Mouse (Mus musculus) hindbrain, embryonic 11.5 days (tissue): ENCODE measurements around the gene Pcsk6. TPM values are rescaled to one million over a fixed set of nuclear protein-coding genes. Genes with fewer than 3 reads are reported as not detected.

Source experiments
- ATAC-seq: fragments of 200-750 bp; cut with Nextera tagmentation; 2 replicates; pipeline ENCODE4 v1.8.0; 2017; ENCODE audit warnings: mild to moderate bottlenecking, moderate TSS enrichment, moderate library complexity; ENCODE audit not compliant: low FRiP score
- DNase-seq: peaks from one replicate; pipeline ENCODE4 v3.0.0-alpha.2; 2015; ENCODE audit warnings: low spot score
- H3K27ac ChIP-seq: fragments of 300-500 bp; sonication (generic); 2 replicates; pipeline ENCODE4 v1.5.1; 2014; ENCODE audit warnings: mild to moderate bottlenecking, low read depth, low read length
- H3K27me3 ChIP-seq: fragments of 300-500 bp; sonication (generic); 2 replicates; pipeline ENCODE4 v1.6.1; 2014; ENCODE audit warnings: mild to moderate bottlenecking, low read length, moderate library complexity, mixed read lengths; ENCODE audit not compliant: control insufficient read depth, insufficient read depth
- H3K36me3 ChIP-seq: fragments of 300-500 bp; sonication (generic); 2 replicates; pipeline ENCODE4 v1.6.1; 2014; ENCODE audit warnings: mild to moderate bottlenecking, low read length, moderate library complexity, mixed read lengths; ENCODE audit not compliant: control insufficient read depth, insufficient read depth
- H3K4me1 ChIP-seq: fragments of 300-500 bp; sonication (generic); replicated peaks from 2 replicates; pipeline ENCODE4 v1.6.1; 2014; ENCODE audit warnings: low read length, mixed read lengths; ENCODE audit not compliant: control insufficient read depth, insufficient read depth
- H3K4me2 ChIP-seq: fragments of 300-500 bp; sonication (generic); replicated peaks from 2 replicates; pipeline ENCODE4 v1.6.1; 2014; ENCODE audit warnings: mild to moderate bottlenecking, low read depth, low read length
- H3K4me3 ChIP-seq: fragments of 300-500 bp; sonication (generic); 2 replicates; pipeline ENCODE4 v1.5.1; 2014; ENCODE audit warnings: low read depth, low read length
- H3K9ac ChIP-seq: fragments of 300-500 bp; sonication (generic); 2 replicates; pipeline ENCODE4 v1.6.1; 2014; ENCODE audit warnings: low read depth, low read length
- H3K9me3 ChIP-seq: fragments of 300-500 bp; sonication (generic); 2 replicates; pipeline ENCODE4 v1.6.1; 2016; ENCODE audit warnings: low read length; ENCODE audit not compliant: control insufficient read depth
- WGBS: fragments of 180-500 bp; shearing (Covaris S2); extraction: QIAGEN DNeasy Blood & Tissue Kit; methylation state at CpG from one replicate; pipeline ENCODE4 v1.1.7; 2014; 5-methylcytosine and 5-hydroxymethylcytosine counted together
- polyA plus RNA-seq: library from polyadenylated mRNA; unstranded; fragments of >200 nt; fragmentation: Nextera tagmentation; extraction: Ambion mirVana; gene quantifications from 2 replicates; pipeline ENCODE4 v1.2.1, GENCODE M21; 2014

Pcsk6 gene
- polyA plus RNA-seq, 1 experiment from 2014 or later = 2.4 TPM

- ATAC-seq = no peak
These were observed 178.7 kb downstream of the Pcsk6 start for GRCm38 (mm10) chr7:66040026-66040814.

GRCm38 (mm10) chr7:66043552-66044459, 182.3 kb downstream of the Pcsk6 start, which contains the start of gene Gm45213:
Gene Gm45213, plus strand, starts transcription at chr7:66043602.
- DNase-seq (no peak), ATAC-seq (no peak)
- no peak within 1 kb of the TSS for H3K9ac ChIP-seq
- no peak within 1 kb of the TSS for H3K4me3 ChIP-seq
- 74% methylated on average over 10 of the region's 10 CpGs for WGBS
- no peak within 1 kb of the TSS for H3K4me2 ChIP-seq
- H3K9me3 ChIP-seq = no peaks in the 10 kb centered on the region
- H3K36me3 ChIP-seq = no peaks in the 10 kb centered on the region
- H3K4me1 ChIP-seq = 0 out of 2 replicates have a peak, but pooled peaks cover 2% of the 10 kb centered on the region
- 0 out of 2 replicates have a peak, but pooled peaks cover 2% of the 10 kb centered on the region for H3K27me3 ChIP-seq
- no peak within 1 kb of the TSS for H3K27ac ChIP-seq

More at GRCm38 (mm10) chr7:66040026-66040814, 178.7 kb downstream of the Pcsk6 start:
- H3K27ac ChIP-seq = no peak overlapping the region
- 0 out of 2 replicates have a peak, but pooled peaks cover 2% of the 10 kb centered on the region for H3K27me3 ChIP-seq
- H3K4me2 ChIP-seq = no peak overlapping the region
- 83% methylated on average over 18 of the region's 18 CpGs for WGBS
- no peak overlapping the region for H3K9ac ChIP-seq
- DNase-seq = no peak
- no peaks in the 10 kb centered on the region for H3K9me3 ChIP-seq
- H3K36me3 ChIP-seq = no peaks in the 10 kb centered on the region
- 0 out of 2 replicates have a peak, but pooled peaks cover 2% of the 10 kb centered on the region for H3K4me1 ChIP-seq
- no peak overlapping the region for H3K4me3 ChIP-seq

GRCm38 (mm10) chr7:66044617-66045016, 183.1 kb downstream of the Pcsk6 start:
- DNase-seq (no peak), ATAC-seq (peak; percentile 55; the same call in 1 of the 2 replicates)
- H3K4me2 ChIP-seq = no peak overlapping the region
- H3K27ac ChIP-seq = no peak overlapping the region
- no peak overlapping the region for H3K4me3 ChIP-seq
- H3K9ac ChIP-seq = no peak overlapping the region
- 0 out of 2 replicates have a peak, but pooled peaks cover 2% of the 10 kb centered on the region for H3K27me3 ChIP-seq
- no peaks in the 10 kb centered on the region for H3K36me3 ChIP-seq
- H3K9me3 ChIP-seq = no peaks in the 10 kb centered on the region
- 0 out of 2 replicates have a peak, but pooled peaks cover 2% of the 10 kb centered on the region for H3K4me1 ChIP-seq
- WGBS = 35% methylated on average over 9 of the region's 9 CpGs

GRCm38 (mm10) chr7:66046921-66047918, 185.7 kb downstream of the Pcsk6 start:
- Histone ChIP-seq H3K4me2 (no peak overlapping the region), H3K9me3 (no peaks in the 10 kb centered on the region), H3K27me3 (0 out of 2 replicates have a peak, but pooled peaks cover 2% of the 10 kb centered on the region), H3K27ac (no peak overlapping the region), H3K4me3 (no peak overlapping the region), H3K4me1 (0 out of 2 replicates have a peak, but pooled peaks cover 2% of the 10 kb centered on the region), H3K36me3 (no peaks in the 10 kb centered on the region), H3K9ac (no peak overlapping the region)
- DNase-seq (no peak), ATAC-seq (no peak)
- 51% methylated on average over 17 of the region's 17 CpGs for WGBS

GRCm38 (mm10) chr7:66047975-66048374, 186.4 kb downstream of the Pcsk6 start:
- H3K27ac ChIP-seq = no peak overlapping the region
- DNase-seq (no peak), ATAC-seq (no peak)
- no peak overlapping the region for H3K4me3 ChIP-seq
- H3K9me3 ChIP-seq = no peaks in the 10 kb centered on the region; the same call in 1 of the 2 replicates
- H3K4me2 ChIP-seq = no peak overlapping the region
- H3K9ac ChIP-seq = no peak overlapping the region
- 0 out of 2 replicates have a peak, but pooled peaks cover 2% of the 10 kb centered on the region for H3K27me3 ChIP-seq
- 74% methylated on average over 4 of the region's 4 CpGs for WGBS
- 0 out of 2 replicates have a peak, but pooled peaks cover 2% of the 10 kb centered on the region for H3K4me1 ChIP-seq
- no peaks in the 10 kb centered on the region for H3K36me3 ChIP-seq

GRCm38 (mm10) chr7:66048446-66049230, 187.1 kb downstream of the Pcsk6 start:
- H3K27ac ChIP-seq = no peak overlapping the region
- H3K27me3 ChIP-seq = 0 out of 2 replicates have a peak, but pooled peaks cover 2% of the 10 kb centered on the region
- no peak overlapping the region for H3K4me3 ChIP-seq
- H3K4me1 ChIP-seq = 0 out of 2 replicates have a peak, but pooled peaks cover 2% of the 10 kb centered on the region
- H3K9me3 ChIP-seq = no peaks in the 10 kb centered on the region; the same call in 1 of the 2 replicates
- DNase-seq = no peak
- no peaks in the 10 kb centered on the region for H3K36me3 ChIP-seq
- no peak overlapping the region for H3K9ac ChIP-seq
- H3K4me2 ChIP-seq = no peak overlapping the region
- 83% methylated on average over 12 of the region's 12 CpGs for WGBS
- ATAC-seq = no peak

GRCm38 (mm10) chr7:66053946-66054483, 192.5 kb downstream of the Pcsk6 start:
- Histone ChIP-seq H3K27me3 (no peaks in the 10 kb centered on the region), H3K36me3 (no peaks in the 10 kb centered on the region), H3K4me3 (no peak overlapping the region), H3K4me2 (no peak overlapping the region), H3K4me1 (no peaks in the 10 kb centered on the region), H3K9me3 (no peaks in the 10 kb centered on the region; the same call in 1 of the 2 replicates), H3K27ac (no peak overlapping the region), H3K9ac (no peak overlapping the region)
- DNase-seq (no peak), ATAC-seq (no peak)
- 88% methylated on average over 4 of the region's 4 CpGs for WGBS
